Mouse (Mus musculus) heart, embryonic 13.5 days (tissue): ENCODE measurements around the gene Higd1b. TPM values are rescaled to one million over a fixed set of nuclear protein-coding genes. Genes with fewer than 3 reads are reported as not detected.

Experiments
- ATAC-seq: fragments of 200-750 bp; cut with Nextera tagmentation; 2 replicates; pipeline ENCODE4 v1.8.0; 2017; ENCODE audit warnings: moderate TSS enrichment; ENCODE audit not compliant: insufficient number of reproducible peaks, low FRiP score, low TSS enrichment; ENCODE audit errors: extremely low read depth
- H3K27ac ChIP-seq: fragments of 300-500 bp; sonication (generic); replicated peaks from 2 replicates; pipeline ENCODE4 v1.5.1; 2015; ENCODE audit warnings: moderate library complexity, mild to moderate bottlenecking, inconsistent platforms
- H3K27me3 ChIP-seq: fragments of 300-500 bp; sonication (generic); replicated peaks from 2 replicates; pipeline ENCODE4 v1.6.1; 2015; ENCODE audit warnings: mild to moderate bottlenecking, inconsistent platforms
- H3K36me3 ChIP-seq: fragments of 300-500 bp; sonication (generic); 2 replicates; pipeline ENCODE4 v1.6.1; 2015; ENCODE audit warnings: mild to moderate bottlenecking, inconsistent platforms
- H3K4me1 ChIP-seq: fragments of 300-500 bp; sonication (generic); 2 replicates; pipeline ENCODE4 v1.6.1; 2015; ENCODE audit warnings: inconsistent platforms
- H3K4me2 ChIP-seq: fragments of 300-500 bp; sonication (generic); 2 replicates; pipeline ENCODE4 v1.6.1; 2015; ENCODE audit warnings: inconsistent platforms, mild to moderate bottlenecking, moderate library complexity
- H3K4me3 ChIP-seq: fragments of 300-500 bp; sonication (generic); 2 replicates; pipeline ENCODE4 v1.5.1; 2015; ENCODE audit warnings: moderate library complexity, mild to moderate bottlenecking, inconsistent platforms
- H3K9ac ChIP-seq: fragments of 300-500 bp; sonication (generic); 2 replicates; pipeline ENCODE4 v1.6.1; 2015; ENCODE audit warnings: inconsistent platforms, mild to moderate bottlenecking, moderate library complexity
- H3K9me3 ChIP-seq: fragments of 300-500 bp; sonication (generic); 2 replicates; pipeline ENCODE4 v1.6.1; 2016; ENCODE audit warnings: inconsistent platforms
- WGBS: fragments of 180-500 bp; shearing (Covaris S2); methylation state at CpG from one replicate; pipeline ENCODE4 v1.1.7; 2015; ENCODE audit warnings: mixed read lengths; 5-methylcytosine and 5-hydroxymethylcytosine counted together
- polyA plus RNA-seq: library from polyadenylated mRNA; unstranded; fragments of >200 nt; fragmentation: Nextera tagmentation; extraction: Ambion mirVana; gene quantifications from 2 replicates; pipeline ENCODE4 v1.2.1, GENCODE M21; 2015

Higd1b gene
- polyA plus RNA-seq, 1 experiment from 2014 or later = not detected

DNA sequence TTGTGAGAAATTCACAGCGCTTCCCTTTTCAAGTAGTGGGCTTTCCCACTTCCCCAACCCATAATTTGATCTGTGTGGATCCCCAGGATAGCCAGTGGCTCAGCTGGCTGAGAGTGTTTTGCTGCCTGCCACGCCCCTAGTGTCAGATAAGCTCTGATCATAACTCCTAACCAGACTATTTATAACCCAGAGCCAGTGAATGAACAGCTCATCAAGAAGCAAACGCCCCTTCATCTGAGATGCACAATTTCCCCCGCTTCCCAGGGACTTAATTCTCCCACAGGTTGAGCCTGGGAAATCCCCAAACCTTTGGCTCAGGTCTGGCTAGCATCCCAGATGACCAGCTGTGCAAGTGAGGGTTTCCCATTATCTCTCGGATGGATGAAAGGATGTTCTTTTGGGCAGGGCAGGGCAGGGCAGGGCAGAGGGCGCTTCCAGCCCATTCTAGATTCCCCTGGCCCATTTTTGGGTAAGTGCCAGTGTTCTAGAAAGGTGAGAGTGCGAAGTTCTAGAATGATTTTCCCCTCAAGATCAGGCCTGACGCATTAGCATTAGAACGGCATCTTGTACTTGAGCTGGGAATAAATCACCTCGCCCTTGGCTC, 49.1 kb downstream of the Higd1b start, which contains the start of gene Fam187a:
TSS of gene Fam187a (plus strand) at position 554 of the 604 bp plus-strand sequence.
- peak within 1 kb of the TSS; percentile 36; the same call in 1 of the 2 replicates for H3K27ac ChIP-seq
- H3K4me3 ChIP-seq = no peak within 1 kb of the TSS
- WGBS = 48% methylated on average over 10 of the region's 10 CpGs
- H3K9me3 ChIP-seq = no peaks in the 10 kb centered on the region
- no peak for ATAC-seq
- peaks cover 31% of the 10 kb centered on the region for H3K4me1 ChIP-seq
- no peaks in the 10 kb centered on the region for H3K36me3 ChIP-seq
- H3K4me2 ChIP-seq = peak within 1 kb of the TSS; percentile 22; the same call in 1 of the 2 replicates
- H3K27me3 ChIP-seq = peaks cover 52% of the 10 kb centered on the region
- peak within 1 kb of the TSS; percentile 15; the same call in 1 of the 2 replicates for H3K9ac ChIP-seq

GRCm38 (mm10) chr11:102887433-102887832, 51.8 kb downstream of the Higd1b start:
- WGBS = 76% methylated on average over 5 of the region's 5 CpGs
- H3K36me3 ChIP-seq = no peaks in the 10 kb centered on the region
- H3K27me3 ChIP-seq = peaks cover 60% of the 10 kb centered on the region

More at GRCm38 (mm10) chr11:102887433-102887832, 51.8 kb downstream of the Higd1b start:
- Histone ChIP-seq H3K4me2 (no peak overlapping the region), H3K4me1 (peaks cover 17% of the 10 kb centered on the region), H3K9ac (no peak overlapping the region), H3K27ac (no peak overlapping the region), H3K9me3 (no peaks in the 10 kb centered on the region), H3K4me3 (no peak overlapping the region)
- no peak for ATAC-seq

Other genes starting within 250 kb of the Higd1b start
- gene Fzd2, start 231.5 kb upstream of the Higd1b start, polyA plus RNA-seq = 19.1 and 22.0 TPM in 2 replicates
- 1.2 and 1.5 TPM in 2 replicates for gene Meioc, start 172.1 kb upstream of the Higd1b start, polyA plus RNA-seq
- 31.9 and 36.1 TPM in 2 replicates for gene Ccdc43, start 138.1 kb upstream of the Higd1b start, polyA plus RNA-seq
- 6.7 and 7.3 TPM in 2 replicates for gene Adam11, start 74.4 kb upstream of the Higd1b start, polyA plus RNA-seq
- 46.5 and 50.3 TPM in 2 replicates for gene Gjc1, start 16.1 kb upstream of the Higd1b start, polyA plus RNA-seq
- 119 and 125 TPM in 2 replicates for gene Eftud2, start 45.1 kb downstream of the Higd1b start, polyA plus RNA-seq
- gene Ccdc103, start 45.4 kb downstream of the Higd1b start, polyA plus RNA-seq = 0.71 and 0.88 TPM in 2 replicates
- not detected in 2 replicates for gene Fam187a, start 49.3 kb downstream of the Higd1b start, polyA plus RNA-seq
- gene Gfap, start 65.1 kb downstream of the Higd1b start, polyA plus RNA-seq = 0.19 and 0.38 TPM in 2 replicates
- gene Kif18b, start 89.3 kb downstream of the Higd1b start, polyA plus RNA-seq = 7.0 and 7.3 TPM in 2 replicates
- gene C1ql1, start 110.8 kb downstream of the Higd1b start, polyA plus RNA-seq = 0.71 and 0.74 TPM in 2 replicates
- gene Nmt1, start 192.3 kb downstream of the Higd1b start, polyA plus RNA-seq = 39.7 and 47.3 TPM in 2 replicates
- gene Dcakd, start 192.5 kb downstream of the Higd1b start, polyA plus RNA-seq = 95.9 and 101 TPM in 2 replicates